Mouse (Mus musculus): ENCODE data around the gene Slc44a3.

GRCm38 (mm10) chr3:121530546-121531258 lies 1.5 kb downstream of the Slc44a3 start:
- TF ChIP-seq HCFC1 (IDR thresholded peaks at IDR 0.05; ENCODE audit: borderline replicate concordance, insufficient read depth, low read length) (no peak), ZC3H11A (IDR thresholded peaks at IDR 0.05; ENCODE audit: borderline replicate concordance, low read depth, low read length) (no peak)
